Mouse (Mus musculus) layer of hippocampus, postnatal 25 days (tissue): ENCODE data around the gene C1qtnf4. TPM values are rescaled to one million over a fixed set of nuclear protein-coding genes. Genes with fewer than 3 reads are reported as not detected.
"Not testable (repeated sequence)": the region's sequence is repeated elsewhere in the genome, so short reads cannot be mapped to it uniquely, and the experiment has no call there.

Experiments used
- DNase-seq, 2 experiments: peaks; one replicate each; pipeline ENCODE4 v3.0.0; 2022; ENCODE audit warnings: mixed read lengths in 2 of 2, low spot score in 1 of 2; ENCODE audit errors: extremely low spot score in 1 of 2
- total RNA-seq, 2 experiments: library from RNA; stranded (reverse); gene quantifications; 2 replicates each; pipeline ENCODE4 v1.2.3; 2021

C1qtnf4 gene
- total RNA-seq, 2 experiments from 2014 or later: 209 to 222 TPM

DNA sequence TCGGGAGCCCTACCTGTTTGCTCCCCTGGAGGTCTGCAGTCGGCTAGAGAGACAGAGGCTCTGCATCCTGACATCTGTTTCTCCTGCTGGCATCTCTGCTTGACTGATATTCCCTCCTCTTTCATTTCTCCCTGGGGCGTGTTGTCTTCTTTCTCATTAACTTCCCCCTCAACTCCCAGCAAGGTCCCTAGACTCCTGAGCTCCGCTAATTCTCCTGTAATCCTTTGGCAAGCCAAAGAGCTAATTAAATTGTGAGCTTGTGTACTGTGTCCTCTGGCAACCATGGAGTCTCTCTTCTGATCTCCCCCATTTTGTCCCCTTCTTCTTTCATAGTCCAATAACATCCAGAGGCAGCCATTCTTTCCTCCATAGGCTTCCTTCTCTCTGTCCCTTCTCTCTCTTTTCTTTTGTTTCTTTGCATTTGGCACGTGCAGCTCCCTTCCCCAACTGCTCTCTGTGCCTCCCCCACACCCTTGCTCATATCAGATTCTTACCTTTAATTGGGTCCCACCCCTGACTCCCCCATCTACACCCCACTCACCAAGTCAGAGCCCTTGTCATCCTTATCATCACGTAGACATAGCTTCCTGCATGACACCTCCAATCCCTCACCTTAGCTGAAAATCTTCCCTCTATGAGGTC is 5.4 kb upstream of the C1qtnf4 start:
- no peak for DNase-seq

DNA sequence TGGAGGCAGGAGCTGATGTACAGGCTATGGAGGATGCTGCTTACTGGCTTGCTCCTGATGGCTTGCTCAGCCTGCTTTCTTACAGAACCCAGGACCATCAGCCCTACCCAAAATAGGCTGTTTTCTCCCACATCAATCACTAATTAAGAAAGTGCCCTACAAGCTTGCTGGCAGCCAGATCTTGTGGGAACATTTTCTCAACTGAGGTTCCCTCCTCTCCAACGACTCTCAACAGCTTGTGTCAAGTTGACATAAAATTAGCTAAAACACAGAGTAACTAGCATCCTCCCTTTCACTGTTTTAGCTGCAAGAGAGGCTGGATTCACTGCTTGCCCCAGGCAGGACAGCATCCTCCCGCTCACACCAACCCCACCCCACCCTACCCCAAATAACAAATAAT is 3.8 kb upstream of the C1qtnf4 start:
- no peak for DNase-seq

- no peak for DNase-seq
Observed at GRCm38 (mm10) chr2:90886436-90886835, 776 bp downstream of the C1qtnf4 start.

GRCm38 (mm10) chr2:90887627-90888026 is 2.0 kb downstream of the C1qtnf4 start:
- DNase-seq: no peak

- DNase-seq: no peak
Observed at GRCm38 (mm10) chr2:90889550-90890548, 4.2 kb downstream of the C1qtnf4 start.

- no peak for DNase-seq
Observed at GRCm38 (mm10) chr2:90893673-90894298, 8.1 kb downstream of the C1qtnf4 start.

GRCm38 (mm10) chr2:90894299-90894677 is 8.6 kb downstream of the C1qtnf4 start:
- DNase-seq: not testable (repeated sequence)

DNA sequence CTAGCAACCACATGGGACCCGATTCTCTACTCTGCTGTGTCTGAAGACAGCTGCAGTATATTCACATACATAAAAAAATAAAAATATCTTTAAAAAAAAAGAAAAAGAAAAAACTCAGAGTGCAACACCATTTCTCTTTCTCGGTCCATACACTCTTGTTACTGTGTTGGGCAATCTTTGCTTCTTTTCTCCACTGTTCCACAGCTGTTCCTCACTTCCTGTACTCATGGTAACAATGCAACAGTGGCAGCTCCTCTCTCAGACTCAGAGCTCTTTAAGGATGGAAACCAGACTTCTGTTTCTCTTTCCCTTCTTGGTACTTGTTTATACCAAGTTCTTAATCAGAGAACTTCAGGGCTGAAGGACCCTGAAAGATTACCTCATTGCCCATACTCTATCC is 17.7 kb downstream of the C1qtnf4 start:
- no peak for DNase-seq

DNA sequence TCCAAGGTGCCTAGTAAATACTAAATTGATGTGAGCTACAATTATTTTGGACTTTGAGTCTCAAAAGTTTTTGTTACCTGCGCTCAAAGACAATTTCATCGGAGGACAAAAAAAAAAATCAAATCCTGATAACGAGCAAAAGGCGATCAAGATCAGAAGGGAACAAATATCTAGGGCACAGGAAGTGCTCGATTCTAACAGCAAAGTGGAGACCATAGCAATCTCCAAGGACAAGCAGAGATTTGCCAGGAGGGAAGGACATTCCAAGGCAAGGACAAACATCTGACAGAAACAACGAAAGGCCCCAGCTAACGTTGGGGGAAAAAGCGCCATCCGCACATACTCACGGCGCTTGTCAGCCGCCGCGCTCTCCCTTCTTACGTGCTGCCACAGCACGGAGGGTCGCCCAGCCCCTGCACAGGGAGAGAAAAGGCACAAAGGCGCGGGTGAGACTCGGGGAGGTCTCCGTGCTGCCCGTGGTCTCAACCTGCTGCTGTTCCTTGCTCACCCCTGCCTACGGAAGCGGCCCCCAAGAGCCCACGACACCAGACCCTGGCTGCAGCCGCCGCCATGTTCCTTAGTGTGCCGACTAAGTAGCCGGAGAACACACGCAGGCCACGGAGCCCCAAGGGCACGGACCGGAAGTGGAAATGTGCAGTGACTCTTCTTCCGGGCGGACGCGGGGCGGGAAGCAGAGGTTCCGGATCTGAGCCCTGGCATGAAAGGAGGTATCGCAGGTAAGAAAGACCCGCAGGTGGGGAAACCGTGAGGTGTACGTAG is 18.6 kb downstream of the C1qtnf4 start, which contains the start of the genes Kbtbd4 and Ndufs3:
Kbtbd4 (plus strand) TSS at position 665 of the 780 bp plus-strand sequence.
Ndufs3 (minus strand) TSS at position 752 of the 780 bp plus-strand sequence.
- peak; percentile 79 for DNase-seq

DNA sequence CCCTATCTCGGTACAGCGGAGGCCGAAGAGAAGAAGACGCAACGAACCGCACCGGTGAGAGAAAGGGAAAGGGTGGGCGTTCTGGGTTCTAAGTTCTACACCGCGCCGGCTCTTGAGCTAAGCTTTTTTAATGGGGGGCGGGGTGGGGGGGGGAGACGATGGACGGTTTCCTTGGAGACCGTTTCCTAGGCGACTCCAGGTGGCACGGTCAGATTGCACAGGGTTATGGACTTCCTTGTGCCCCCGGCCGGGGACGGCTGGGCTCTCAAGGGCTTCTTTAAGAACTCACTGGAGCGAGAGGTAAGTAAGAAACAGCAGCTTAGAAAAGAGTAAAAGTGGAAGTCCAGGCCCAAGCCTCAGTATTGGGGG is 19.2 kb downstream of the C1qtnf4 start:
- DNase-seq: no peak

DNA sequence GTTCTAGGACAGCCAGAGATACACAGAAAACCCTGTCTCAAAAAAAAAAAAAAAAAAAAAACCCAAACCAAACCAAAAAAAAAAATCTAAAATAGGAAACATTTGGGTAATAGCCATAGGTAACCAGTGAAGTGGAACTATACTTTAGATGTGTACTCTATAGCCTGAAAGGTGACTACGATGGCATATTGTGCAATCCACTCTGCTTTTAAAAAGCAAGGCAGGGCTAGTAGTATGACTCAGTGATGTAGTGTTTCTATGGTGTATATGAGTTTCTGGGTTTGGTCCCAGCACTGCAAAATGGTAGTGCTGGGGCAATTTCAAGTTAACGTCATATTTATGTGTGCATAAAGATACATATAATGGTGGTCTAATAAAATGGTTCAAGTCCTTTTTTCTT is 21.1 kb downstream of the C1qtnf4 start:
- DNase-seq: no peak

DNA sequence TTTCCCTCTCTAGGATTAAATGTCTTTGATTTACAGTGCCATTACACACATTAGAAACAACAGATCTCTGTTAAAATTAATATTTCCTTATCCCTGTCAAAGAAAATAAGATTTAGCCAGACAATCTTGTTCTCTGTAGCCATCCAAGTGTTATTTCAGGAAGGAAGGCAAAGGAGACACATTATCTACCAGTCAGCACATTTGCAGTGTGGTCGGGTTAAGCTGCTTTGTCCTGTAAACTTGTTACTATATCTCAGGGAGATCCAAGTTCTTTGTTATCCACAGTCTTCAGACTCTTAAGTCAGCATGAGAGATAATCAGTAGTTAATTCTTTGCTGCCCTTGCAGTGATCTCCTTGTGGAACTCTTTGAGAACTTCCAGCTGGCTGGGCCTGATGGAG is 25.2 kb downstream of the C1qtnf4 start:
- no peak for DNase-seq

- no peak for DNase-seq
Observed at GRCm38 (mm10) chr2:90911668-90912067, 26.0 kb downstream of the C1qtnf4 start.

DNA sequence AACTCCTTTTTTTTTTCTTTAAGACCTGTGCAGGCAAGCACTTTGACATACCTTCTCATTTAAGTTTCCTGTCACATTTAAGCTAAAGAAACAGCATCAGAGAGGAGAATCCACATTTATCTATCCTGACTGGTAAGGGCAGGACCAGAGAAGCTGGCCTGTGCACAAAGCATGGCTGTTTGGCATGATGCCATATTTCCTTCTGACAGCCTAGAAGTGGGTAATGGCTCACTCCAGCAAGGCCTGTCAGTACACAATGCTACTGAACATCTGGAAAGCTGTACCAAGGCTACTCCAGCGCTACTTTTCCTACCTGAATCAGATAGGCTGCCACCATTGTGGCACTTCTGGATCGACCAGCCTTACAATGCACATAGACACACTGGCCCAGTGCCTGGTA is 28.0 kb downstream of the C1qtnf4 start:
- DNase-seq: no peak

- no peak for DNase-seq
Observed at GRCm38 (mm10) chr2:90915516-90915915, 29.9 kb downstream of the C1qtnf4 start.

DNA sequence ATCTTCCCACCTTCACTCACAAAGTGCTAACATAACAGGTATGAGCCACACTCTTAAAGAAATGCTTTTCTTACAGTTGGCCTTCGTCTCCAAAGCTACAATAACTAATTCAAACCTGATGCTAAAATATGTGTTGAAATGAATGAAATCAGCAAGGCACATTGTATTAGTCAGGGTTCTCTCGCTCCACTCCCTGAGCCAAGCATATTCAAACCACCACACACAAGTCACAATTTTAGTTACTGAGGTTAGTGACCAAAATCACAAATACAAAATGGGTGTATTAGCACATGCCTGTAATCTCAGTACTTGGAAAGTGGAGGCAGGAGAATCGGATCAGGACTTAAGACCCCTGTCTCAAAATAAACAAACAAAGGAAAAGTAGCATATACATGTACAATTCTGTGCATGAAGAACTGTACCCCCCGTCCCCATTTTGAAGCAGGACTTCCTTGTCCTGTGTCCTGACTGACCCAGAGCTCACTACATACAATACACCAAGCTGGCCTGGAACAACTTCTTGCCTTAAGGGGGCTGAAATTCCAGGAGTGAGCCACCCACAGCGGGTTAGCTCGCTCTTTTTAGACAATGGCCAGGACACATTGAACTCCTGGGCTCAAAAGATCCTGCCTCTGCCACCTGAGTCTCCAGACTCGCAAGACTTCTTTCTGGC is 31.0 kb downstream of the C1qtnf4 start:
- no peak for DNase-seq

DNA sequence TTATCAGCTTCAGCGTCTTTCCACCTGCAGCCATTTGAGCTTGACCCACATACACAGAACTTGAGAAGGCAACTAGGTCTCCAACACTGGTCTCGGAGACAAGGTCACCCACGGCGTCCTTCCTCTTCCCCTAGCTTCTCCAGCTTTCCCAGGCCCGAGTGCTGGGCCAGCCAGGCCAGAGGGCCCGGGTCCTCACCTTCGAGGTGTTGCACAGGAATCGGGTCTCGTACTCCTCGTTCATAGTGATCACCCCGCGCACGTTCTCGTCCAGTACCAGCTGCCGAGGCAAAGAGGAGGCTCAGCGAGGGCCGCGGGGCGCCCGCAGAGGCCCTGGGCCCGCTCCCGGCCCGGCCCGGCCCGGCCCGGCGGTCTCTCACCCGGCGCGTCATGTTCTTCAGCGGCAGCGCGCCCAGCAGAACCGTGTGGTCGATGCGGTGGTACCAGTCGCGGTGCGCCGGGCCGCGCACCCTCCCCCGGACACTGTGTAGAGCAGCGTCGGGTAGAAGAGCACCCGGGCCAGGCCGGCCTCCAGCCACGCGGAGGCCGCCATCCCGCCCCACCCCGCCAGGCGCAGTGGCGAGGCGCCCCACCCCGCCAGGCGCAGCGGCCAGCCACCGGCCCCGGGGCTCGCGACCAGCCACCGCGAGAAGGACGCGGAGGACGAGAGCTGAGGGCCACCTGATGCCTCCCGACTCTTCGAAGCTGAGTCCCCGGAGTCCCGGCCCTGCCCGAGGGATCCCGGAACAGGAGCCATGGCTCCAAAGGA is 31.8 kb downstream of the C1qtnf4 start:
- DNase-seq: peak; percentile 36 to 69

DNA sequence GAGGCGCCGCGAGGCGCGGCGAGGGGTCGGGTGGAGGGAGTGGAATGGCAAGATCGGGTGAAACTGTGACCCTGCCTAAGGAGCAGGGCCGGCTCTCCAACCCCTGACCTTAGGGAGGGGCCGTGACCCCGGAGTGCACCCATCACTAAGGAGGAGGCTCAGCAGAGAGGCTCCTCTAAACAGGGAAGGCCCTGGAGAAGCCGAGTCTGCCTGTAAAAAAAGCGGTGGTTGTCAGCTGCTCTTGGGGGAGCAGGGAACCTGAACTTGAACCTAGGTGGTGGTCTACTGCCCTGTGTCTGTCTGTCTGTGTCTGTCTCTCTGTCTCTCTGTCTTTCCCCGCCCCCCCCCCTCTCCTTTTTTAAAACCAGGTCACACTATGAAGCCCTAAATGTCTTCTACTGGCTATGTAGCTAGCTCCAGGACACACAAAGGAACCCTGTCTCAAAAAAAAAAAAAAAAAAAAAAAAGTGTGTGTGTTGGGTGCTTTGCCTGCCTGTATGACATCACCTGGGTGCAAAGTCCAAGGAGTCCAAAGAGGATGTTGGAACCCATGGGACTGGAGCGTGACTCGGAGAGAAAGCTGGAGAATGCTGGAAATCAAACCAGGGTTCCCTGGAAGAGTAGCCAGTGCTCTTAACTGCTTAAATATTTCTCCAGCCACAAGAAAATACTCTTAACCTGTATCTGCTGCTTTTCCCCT is 32.5 kb downstream of the C1qtnf4 start:
- DNase-seq: peak in 1 of 2 experiments; percentile 49
